Mouse (Mus musculus): Measurements from ENCODE around the gene Nedd9. TPM values are rescaled to one million over a fixed set of nuclear protein-coding genes. Genes with fewer than 3 reads are reported as not detected.

Gene Nedd9
- total RNA-seq, 2 experiments from 2014 or later, result 9.7 to 11.0 TPM

DNA sequence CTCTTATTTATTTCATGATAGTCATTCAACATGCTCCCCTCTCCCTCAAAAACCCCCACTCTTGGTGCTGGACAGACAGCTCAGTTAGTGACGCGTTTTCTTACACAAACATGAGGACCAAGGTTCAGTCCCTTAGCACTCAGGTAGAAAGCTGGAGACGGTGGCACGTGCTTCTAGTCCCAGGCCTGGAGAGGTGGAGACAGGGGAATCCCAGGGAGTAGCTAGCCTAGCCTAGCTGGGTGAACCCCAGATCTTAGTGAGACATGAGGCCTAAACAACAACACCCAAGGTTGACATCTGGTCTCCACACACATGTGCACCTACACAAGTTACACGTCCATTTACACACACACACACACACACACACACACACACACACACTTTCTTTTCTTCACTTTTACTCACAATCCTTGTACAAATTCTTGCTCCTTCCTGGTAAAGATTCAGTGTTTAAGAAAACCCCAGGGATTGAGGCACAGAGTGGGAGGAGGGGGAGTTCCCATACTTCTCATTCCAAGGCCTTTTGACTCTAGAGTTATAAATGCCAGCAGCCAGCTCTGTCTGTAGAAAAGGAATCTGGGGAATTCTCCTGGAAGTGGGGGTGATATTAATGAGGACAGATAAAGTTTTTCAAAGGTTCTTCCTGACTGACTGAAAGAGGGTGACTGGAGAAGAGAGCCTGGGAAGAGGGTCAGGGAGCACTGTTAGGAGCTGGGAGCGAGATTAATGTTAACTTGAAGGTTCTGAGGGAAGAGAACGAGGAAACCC lies 29.9 kb downstream of the Nedd9 start:
- no peak for DNase-seq (ENCODE audit: low spot score in 2 of 2)

DNA sequence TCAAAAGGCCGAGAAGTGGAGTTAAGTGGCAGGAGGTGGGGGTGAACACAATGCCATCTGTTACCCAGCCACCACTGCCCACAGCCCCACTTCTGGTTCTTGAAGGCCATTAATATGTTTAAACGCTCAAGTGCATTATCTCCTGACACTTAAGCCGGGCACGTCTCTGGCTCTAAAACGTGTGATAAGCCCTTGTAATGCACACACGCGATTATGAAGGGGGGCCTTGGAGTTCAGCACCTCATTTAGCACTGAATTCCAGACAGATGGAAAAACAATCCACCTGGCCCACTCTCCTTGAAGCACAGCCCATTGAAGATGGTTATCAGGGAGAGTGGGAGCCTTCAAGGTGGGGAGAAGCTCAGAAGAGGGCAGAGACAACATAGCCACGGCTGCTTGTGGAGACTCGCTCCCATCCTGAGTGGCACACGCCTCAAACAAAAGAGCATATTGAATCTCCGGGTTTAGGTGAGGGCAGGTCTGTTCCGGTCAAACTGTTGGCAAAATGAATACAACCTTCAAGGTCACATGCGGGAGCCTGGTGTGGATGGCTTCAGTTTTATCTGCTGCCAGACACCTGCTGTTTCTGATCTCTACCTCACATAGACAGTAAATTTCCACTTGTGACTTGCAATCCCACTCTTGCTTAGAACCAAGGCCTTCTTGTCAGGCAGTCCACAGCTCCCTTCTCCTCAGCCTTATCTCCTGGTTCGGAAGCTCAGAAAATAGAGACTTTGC lies 30.7 kb downstream of the Nedd9 start:
- DNase-seq (ENCODE audit: low spot score in 2 of 2), result no peak

DNA sequence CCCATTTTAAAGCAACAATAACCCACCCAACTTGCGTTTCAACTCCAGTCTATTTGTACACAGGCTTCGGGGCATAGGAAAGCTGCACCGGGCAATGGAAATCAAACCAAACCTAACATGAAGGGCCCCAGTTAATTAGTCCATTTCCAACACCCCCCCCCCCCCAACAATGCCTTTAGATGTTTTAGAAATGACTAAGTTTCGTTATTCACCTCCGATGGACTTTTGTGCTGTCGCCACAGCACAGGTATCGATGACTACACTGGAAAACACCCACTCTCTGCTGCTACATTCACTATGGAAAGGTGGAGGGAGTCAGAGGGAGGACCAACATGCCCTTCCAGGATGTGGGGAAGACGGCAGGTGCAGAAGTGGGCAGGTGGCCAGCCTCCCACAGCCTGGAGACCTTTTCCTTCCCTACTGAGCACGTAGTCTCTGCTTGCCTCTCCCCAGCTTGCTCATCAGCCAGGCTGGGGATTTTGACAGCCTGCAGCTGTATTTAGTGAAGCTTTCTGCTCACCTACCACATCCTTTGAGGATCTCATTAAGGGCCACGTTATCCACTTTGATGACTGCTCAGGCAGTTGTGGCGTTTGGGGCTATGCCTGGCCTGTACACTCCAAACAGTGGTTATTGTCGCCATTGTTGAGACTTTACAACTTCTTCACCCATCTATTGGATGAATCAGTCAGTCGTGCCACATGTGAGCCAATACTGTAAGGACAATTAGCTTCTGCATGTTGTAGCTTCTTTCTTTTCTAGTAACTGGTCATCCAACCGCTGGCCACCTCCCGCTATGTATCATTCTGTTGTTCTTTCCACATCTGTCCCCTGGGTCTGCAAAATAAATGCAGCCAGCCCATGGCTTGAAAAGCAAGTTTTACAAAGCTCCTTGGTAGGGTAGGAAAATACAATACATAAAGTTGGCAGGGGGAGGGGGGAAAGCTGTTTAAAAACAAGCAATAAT lies 33.7 kb downstream of the Nedd9 start:
- no peak for DNase-seq (ENCODE audit: low spot score in 2 of 2)

DNA sequence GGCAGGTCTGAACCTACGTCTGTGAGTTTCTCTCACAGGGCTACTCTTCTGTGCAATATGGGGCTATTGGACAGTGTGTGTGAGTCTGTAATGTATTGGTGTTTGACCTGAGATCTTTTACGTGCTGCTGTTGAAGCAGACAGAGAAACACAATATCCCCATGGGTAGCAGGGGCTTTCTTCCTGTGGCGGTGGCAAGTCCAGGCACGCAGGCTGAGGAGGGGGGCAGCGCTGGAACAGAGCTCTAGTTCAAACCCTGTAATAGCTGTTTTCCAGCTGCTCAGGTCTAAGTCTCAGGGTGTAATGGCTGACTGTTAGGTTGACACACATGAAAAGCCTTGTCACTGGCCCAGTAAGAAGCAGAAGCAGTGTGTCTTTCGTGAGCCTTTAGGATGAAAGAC lies 36.3 kb downstream of the Nedd9 start:
- DNase-seq (ENCODE audit: low spot score in 2 of 2), result no peak

DNA sequence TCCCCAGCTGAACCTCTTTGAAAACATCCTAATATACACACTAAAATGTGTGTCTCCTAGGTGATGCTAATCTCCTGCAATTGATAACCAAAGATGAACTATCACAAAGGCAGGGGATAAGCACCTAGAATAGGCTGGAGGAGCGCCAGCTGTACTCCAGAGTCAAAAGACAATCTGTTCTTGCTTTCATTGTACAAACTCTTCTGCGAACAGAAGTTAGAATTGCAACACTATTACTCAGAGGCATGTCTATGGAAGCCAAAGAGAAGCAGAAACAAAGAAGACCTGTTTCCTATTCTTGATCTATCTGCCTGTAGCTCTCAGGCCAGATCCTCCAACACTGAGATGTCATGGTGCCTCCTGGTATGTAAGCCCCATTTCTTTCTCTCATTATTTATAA lies 38.0 kb downstream of the Nedd9 start:
- DNase-seq (ENCODE audit: low spot score in 2 of 2), result no peak

DNA sequence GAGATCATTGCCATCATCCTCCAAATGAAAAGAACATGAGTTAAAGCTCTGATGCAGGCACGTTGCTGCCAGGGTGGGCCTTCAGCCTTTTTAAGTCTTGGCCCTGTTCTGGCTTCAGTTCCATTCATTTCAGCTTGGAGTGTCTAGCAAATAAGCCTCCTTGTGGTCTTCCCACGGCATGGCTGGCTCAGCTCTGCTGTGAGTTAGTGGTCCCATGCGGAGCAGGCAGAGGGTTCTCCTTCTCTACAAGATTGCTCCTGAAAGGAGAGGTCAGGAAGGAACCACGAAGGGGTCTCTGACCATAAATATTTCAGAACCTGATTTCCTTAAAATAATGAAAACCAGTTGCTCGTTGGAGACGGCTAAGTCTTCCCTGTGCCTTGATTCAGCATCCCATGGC lies 40.0 kb downstream of the Nedd9 start:
- DNase-seq (ENCODE audit: low spot score in 2 of 2), result no peak

DNA sequence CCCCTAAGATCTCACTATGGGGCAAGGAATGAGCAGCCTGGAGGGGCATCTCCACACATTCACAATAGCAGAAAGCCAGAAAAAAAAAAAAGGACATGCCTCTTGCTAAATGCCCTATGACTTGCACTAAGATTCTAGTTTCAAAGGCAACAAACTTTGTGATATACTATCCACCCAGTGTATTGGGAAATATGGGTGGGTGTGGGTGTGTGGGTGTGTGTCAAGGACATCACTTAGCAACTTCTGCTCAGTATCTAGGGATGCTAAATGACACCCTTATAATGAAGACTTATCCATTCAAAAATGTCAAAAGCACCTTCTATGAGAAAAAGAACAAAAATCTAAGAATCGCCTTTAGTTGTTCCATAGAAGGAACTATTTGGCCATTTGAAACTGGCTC lies 40.6 kb downstream of the Nedd9 start:
- DNase-seq (ENCODE audit: low spot score in 2 of 2), result peak in 1 of 2 experiments; percentile 24

DNA sequence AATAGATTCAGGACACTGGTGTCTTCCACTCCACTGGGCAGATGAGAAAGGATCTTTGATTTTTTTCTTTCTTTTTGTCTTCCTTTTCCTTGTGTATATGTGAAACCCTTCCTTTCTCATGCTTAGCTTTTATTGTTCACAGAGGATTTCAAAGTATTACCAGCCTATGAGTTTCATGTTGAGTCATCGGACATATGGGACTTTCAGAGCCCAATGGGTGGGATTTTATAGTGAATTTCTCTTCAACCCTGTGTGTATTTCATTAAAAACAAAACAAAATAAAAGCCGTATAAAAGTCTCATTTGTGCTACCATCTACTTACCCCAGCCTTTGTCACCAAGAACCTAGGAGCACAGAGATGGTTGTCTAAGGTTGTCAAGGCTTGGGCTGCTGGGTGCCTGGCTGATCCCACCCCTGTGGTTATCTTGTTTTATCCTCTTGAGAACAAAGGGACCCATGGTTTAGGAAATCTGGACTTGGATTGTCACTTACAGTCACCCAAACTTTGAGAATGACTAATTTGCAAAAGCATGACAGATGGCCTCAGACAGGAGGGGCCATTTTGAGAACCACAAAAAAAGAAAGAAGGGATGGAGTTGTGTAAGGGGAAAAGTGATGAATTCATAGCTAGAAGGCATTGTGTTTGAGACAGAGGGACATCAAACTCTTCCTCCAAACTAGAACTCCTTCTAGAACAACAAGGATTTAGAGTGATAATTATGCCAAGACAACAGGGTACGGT lies 41.9 kb downstream of the Nedd9 start:
- peak in 1 of 2 experiments; percentile 21 for DNase-seq (ENCODE audit: low spot score in 2 of 2)

DNA sequence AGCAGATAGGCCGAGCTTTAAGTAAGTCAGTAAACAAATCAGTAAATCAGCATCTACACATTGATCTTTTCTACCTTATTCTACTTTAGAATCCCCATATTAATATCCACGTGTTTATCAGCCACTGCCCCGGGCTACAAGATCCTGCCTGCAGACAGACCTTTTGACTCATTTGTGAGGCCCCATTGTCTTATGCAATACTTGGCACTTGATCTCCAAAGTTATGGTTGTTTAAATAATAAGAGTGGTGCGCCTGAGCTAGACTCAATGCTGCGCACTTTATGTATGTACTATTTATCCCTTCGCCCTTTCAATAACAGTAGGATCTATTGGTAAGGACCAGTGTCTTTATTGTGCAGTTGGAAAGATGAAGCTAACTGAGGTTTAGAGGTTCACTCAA lies 42.9 kb downstream of the Nedd9 start:
- DNase-seq (ENCODE audit: low spot score in 2 of 2), result no peak

DNA sequence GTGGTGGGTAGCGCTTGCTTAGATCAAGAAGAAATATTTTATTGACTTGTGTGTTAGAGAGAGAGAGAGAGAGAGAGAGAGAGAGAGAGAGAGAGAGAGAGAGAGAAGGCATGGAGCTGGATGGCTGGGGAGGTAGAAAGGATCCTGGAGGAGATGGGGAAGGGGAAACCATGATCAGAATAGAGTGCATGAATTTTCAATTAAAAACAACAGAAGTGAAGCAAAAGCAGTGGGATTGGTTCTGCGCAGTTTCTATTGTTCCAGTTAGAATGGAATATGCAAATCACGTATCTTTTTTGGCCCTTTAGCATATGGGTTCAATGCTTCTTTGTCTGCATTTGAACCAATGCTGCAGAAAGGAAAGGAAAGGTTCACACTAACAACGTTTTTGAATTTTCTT lies 45.0 kb downstream of the Nedd9 start:
- no peak for DNase-seq (ENCODE audit: low spot score in 2 of 2)

DNA sequence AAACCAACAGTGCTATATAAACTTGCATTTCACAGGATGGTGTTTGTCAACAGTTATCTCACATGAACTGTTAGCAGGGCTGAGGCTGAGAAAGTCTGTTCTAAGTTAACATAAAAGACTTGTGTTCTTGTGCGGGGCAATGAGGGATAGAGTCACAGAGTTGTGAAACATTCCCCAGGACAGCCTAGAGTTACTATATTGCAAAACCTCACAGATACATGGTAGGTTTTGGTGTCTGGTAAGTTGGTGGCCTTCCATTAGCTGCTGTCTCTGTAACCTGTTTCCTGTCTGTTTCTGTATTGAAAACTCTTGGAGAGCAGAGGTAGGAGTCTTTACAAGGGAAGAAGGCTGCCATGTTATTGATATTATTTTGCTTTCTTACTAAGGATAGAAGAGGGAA lies 47.0 kb downstream of the Nedd9 start:
- no peak for DNase-seq (ENCODE audit: low spot score in 2 of 2)

DNA sequence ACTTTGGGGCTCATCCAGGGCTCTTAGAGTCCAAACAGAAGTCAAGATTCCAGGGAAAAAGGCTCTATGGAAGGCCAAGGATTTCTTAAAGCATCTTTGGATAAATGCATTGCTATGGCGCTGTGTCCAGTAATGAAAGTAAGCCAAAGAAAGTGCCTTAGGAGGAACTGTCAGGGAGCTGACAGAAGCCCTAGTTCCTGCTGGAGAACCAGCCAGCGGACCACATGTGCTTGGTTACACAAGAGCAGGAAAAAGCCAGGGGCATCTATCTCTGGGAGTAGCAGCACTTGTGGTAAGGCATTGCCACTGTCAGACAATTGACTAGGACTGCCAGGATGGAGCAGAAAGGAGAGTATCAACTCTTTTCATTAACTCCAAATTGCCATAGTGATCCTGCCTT lies 49.8 kb downstream of the Nedd9 start:
- DNase-seq (ENCODE audit: low spot score in 2 of 2), result no peak

DNA sequence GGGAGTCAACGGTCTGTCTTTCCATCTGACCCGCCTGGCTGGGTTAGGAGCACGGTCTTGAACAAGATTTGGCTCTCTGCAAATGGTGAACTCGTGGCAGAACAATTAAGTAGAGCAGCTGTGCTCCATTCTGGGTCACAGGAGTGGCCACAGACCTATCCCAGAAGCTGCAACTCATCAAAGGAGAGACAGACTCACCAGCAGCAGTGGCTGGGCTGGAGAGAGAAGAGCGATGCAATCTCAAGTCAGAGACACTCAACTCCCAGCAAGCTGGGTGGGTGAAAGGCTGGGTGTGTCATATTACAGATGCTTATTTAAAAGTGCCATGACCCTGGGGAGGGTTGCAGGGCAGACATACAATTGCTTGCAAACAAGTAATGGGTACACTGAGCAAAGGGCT lies 50.4 kb downstream of the Nedd9 start:
- DNase-seq (ENCODE audit: low spot score in 2 of 2), result no peak

DNA sequence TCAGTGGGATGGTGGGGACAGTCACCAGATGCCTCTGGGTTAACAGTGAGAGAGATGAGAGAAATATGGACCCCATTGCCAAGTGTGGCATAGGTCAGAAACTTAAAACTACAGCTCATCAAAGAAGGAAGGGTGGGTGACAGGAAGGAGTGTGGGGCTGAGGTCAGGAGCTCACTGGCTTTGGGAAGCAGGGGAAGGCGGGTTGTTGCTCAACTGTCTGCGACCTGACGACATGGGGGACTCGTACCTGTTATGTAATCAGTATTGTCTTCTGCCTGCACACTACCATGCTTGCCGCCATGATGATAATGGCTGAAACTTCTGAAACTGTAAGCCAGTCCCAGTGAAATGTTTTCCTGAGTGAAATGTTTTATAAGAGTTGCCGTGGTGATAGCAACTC lies 54.0 kb downstream of the Nedd9 start:
- DNase-seq (ENCODE audit: low spot score in 2 of 2), result no peak

DNA sequence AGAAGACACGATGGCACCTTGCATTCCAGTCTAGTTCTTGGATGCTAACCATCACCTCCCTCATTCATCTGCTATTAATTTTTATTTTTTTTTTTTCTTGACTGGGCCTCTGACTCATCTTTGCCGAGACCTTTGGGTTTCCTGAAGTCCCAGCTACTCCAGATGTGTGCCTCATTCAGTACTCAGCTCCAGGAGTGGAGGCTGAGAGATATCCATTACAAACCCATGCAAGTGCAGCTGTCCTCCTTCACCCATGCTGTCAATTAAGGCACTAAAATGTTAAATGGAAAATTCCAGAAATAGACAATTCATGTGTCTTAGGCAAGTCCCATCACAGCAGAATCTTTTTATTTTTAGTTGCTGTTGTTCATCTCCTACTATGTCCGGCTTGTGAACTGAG lies 55.4 kb downstream of the Nedd9 start:
- DNase-seq (ENCODE audit: low spot score in 2 of 2), result no peak

DNA sequence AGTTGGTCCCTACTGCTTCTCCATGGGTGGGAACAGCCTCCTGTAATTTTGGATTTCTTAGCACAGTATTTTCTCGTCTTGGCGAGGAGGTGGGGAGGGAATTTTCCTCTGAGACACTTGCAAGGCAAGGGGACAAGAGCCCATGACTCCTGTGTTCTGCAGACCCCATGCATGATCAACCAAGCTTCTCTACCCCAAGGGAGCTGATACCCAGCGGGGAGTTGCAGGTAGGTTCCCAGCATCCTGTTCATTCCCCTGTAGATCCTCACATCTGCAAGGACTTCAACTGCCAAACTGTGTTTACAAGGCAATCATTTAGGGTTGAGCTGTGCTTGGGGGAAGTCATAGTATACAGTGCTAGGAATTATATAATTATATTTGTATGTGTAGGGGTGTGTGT lies 60.1 kb downstream of the Nedd9 start:
- DNase-seq (ENCODE audit: low spot score in 2 of 2), result no peak

DNA sequence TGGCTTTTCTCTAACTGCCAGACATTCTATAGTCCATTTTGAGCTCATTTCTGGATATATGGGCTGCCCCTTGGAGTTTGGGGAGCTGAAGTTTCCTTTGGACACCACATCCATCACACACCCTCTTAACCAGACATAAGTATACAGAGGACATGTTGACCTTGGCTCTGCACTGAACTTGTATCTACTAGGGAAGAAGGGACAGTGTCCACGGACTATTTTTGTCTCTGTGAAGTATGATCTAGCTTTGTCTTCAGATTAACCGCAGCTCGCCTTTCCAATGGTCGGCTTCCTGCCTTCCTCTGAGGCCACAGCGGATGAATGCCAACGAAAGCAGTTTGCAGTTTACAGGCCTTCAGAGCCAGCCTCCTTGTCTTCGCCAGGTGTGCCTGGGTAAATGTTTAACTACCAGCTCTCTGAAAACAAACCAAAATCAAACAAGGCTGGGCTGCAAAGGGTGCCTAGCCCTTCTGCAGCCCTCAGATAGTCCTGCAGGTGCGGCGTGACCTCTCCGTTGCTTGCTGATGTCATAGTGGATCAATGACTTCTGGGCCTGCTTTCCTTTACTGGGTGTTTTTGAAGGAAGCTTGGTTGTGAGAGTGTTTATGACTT lies 63.6 kb downstream of the Nedd9 start:
- DNase-seq (ENCODE audit: low spot score in 2 of 2), result no peak

DNA sequence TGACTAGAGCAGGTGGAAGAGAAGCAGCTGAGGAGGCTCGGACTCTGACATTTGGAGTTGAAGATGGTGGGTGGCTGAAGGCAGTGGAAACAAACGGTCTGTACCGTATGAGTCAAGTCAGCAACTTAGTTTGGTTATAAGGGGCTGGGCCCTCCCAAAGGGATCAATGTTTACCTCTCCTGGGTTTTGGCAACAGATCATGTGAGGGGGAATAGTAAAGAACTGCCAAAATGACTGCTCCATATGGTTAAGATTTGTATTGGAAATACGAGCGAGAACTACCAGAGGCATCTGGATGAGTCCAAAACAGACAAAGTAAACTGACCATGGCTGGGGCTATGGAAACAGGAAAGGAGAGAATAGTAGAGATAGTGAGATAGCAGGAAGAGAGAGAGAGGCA lies 64.6 kb downstream of the Nedd9 start:
- DNase-seq (ENCODE audit: low spot score in 2 of 2), result no peak

DNA sequence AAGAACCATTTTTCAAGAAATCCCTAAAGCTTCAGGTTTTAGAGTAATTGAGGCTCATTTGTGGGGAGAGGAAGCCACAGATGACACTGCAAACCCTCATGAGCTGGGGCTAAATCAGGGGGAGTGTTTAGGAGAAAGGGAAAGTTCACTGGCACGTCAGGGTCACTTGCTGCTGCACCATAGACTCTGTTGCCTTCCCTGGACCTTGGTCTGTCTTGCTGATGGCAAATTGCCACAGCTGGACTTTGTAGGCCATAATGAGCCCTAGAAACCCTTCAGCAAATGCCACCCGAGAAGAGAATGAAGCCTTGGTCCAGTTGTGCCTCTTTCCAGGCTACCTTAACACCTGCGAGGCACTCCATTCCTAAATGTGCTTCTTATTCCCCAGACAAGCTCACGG lies 66.8 kb downstream of the Nedd9 start:
- DNase-seq (ENCODE audit: low spot score in 2 of 2), result no peak

DNA sequence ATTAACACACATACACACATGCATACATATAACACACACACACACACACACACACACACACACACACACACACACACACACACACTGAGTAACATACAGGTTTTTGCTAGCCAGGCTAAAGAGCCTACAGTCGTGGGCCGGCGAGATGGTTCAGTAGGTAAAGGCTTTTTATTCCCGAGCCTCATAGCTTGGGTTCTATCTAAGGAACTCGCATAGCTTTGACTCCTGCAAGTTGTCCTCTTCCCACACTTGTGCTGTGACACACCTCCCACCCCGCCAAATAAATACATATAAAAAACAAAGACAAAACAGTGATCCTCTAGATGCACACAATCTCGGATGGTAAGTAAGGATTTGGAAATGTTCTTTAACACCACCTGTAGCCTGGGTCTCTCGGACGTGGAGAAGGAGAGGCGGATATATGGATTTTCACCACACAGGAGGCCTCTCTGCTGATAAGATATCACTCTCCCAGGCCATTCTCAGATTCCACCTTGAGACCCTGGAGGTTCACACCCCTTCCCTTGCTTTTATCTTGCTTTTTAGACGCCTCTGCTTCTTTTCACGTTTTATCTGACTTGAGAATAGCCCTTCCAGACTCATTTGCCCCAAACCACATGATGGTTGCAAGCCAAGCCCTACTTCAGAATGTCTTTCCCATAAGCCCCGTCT lies 68.8 kb downstream of the Nedd9 start:
- no peak for DNase-seq (ENCODE audit: low spot score in 2 of 2)
